In genomic region chr8:36311734-36312133, GRCm38 (mm10) we compare ENCODE assay signal across 28 mouse cellular contexts.
"Had no signal": no experiment of that assay in that cellular context is flagged by ENCODE, and none has a peak within 500 bp of the region (broad histone marks: within the 10 kb centered on the region; RNA-seq: fewer than 3 reads in every experiment).

No protein-coding gene starts in this region.

- H3K9me3 ChIP-seq: embryonic facial prominence, embryonic 10.5 days; embryonic facial prominence, embryonic 12.5 days; embryonic facial prominence, embryonic 15.5 days; forebrain, embryonic 10.5 days; forebrain, embryonic 12.5 days; forebrain, embryonic 13.5 days; forebrain, embryonic 15.5 days; heart, embryonic 10.5 days had no signal

- ATAC-seq: forebrain, embryonic 13.5 days; forebrain, embryonic 14.5 days; forebrain, embryonic 15.5 days; forebrain, embryonic 16.5 days; forebrain, postnatal 0 days had no signal

- H3K27me3 ChIP-seq: embryonic facial prominence, embryonic 12.5 days; embryonic facial prominence, embryonic 13.5 days; embryonic facial prominence, embryonic 15.5 days; forebrain, embryonic 12.5 days; forebrain, embryonic 13.5 days; forebrain, embryonic 15.5 days had no signal

- H3K9ac ChIP-seq: embryonic facial prominence, embryonic 12.5 days; embryonic facial prominence, embryonic 13.5 days; embryonic facial prominence, embryonic 15.5 days; forebrain, embryonic 12.5 days; forebrain, embryonic 13.5 days; forebrain, embryonic 15.5 days; forebrain, postnatal 0 days had no signal

- H3K4me1 ChIP-seq: embryonic facial prominence, embryonic 10.5 days; embryonic facial prominence, embryonic 12.5 days; embryonic facial prominence, embryonic 13.5 days; embryonic facial prominence, embryonic 15.5 days; forebrain, embryonic 10.5 days; forebrain, embryonic 12.5 days had no signal

- DNase-seq: cerebellum, adult 8-10 months; cerebellum, adult 9-10 months; cerebellum, adult 9-11 months; cerebellum, postnatal 10 days; cerebellum, postnatal 14 days; cerebellum, postnatal 25 days; cerebellum, postnatal 36 days; embryo, embryonic 11 days; forebrain, postnatal 0 days; gastrocnemius, adult 2 months; gastrocnemius, postnatal 10 days; gastrocnemius, postnatal 14 days; gastrocnemius, postnatal 25 days; gastrocnemius, postnatal 36 days; heart, adult 18-20 months; heart, adult 2 months had no signal

- H3K36me3 ChIP-seq: embryonic facial prominence, embryonic 10.5 days; embryonic facial prominence, embryonic 12.5 days; embryonic facial prominence, embryonic 13.5 days; embryonic facial prominence, embryonic 15.5 days; forebrain, embryonic 10.5 days; forebrain, embryonic 12.5 days; forebrain, embryonic 15.5 days; heart, embryonic 10.5 days had no signal

- H3K27ac ChIP-seq: embryonic facial prominence, embryonic 10.5 days; embryonic facial prominence, embryonic 12.5 days; embryonic facial prominence, embryonic 13.5 days; embryonic facial prominence, embryonic 15.5 days; forebrain, embryonic 10.5 days; forebrain, embryonic 12.5 days; forebrain, embryonic 13.5 days; forebrain, embryonic 15.5 days; gastrocnemius, adult 2 months; heart, adult 2 months; heart, embryonic 10.5 days had no signal

- H3K4me3 ChIP-seq: embryonic facial prominence, embryonic 10.5 days; embryonic facial prominence, embryonic 12.5 days; embryonic facial prominence, embryonic 13.5 days; embryonic facial prominence, embryonic 15.5 days; erythroblast, embryonic 14.5 days; forebrain, embryonic 10.5 days; forebrain, embryonic 12.5 days; forebrain, embryonic 13.5 days; forebrain, embryonic 15.5 days; gastrocnemius, adult 2 months; heart, adult 2 months; heart, embryonic 10.5 days had no signal
